Mouse (Mus musculus) ES-E14 (cell line): ENCODE measurements around the gene Elane. TPM values are rescaled to one million over a fixed set of nuclear protein-coding genes. Genes with fewer than 3 reads are reported as not detected.

Experiments used
- DNase-seq: peaks from one replicate; pipeline ENCODE4 v3.0.0-alpha.2; 2013; ENCODE audit warnings: low read depth, low spot score
- H3K27ac ChIP-seq: 2 replicates; pipeline ENCODE4 v1.5.1; 2012; ENCODE audit warnings: low read depth, mild to moderate bottlenecking, low read length, moderate library complexity, mixed read lengths; ENCODE audit not compliant: poor library complexity, insufficient read depth, severe bottlenecking
- H3K36me3 ChIP-seq: 2 replicates; pipeline ENCODE4 v1.6.1; 2012; ENCODE audit warnings: mild to moderate bottlenecking, low read length, moderate library complexity, mixed read lengths; ENCODE audit not compliant: control insufficient read depth, poor library complexity, insufficient read depth, severe bottlenecking
- H3K4me1 ChIP-seq, 2 experiments: fragments of 150-350 bp in 1 of 2; sonication (generic) in 1 of 2; 2 replicates each; pipeline ENCODE4 v1.6.1; 2012; ENCODE audit warnings: low read length in 2 of 2, mild to moderate bottlenecking in 1 of 2, mixed read lengths in 1 of 2; ENCODE audit not compliant: control insufficient read depth in 2 of 2, insufficient read depth in 2 of 2, poor library complexity in 1 of 2
- H3K4me3 ChIP-seq, 2 experiments: fragments of 150-350 bp in 1 of 2; sonication (generic) in 1 of 2; 2 replicates each; pipeline ENCODE4 v1.5.1; 2012; ENCODE audit warnings: low read length in 2 of 2, low read depth in 1 of 2, mild to moderate bottlenecking in 1 of 2, mixed read lengths in 1 of 2; ENCODE audit not compliant: insufficient read depth in 1 of 2, poor library complexity in 1 of 2, severe bottlenecking in 1 of 2
- H3K9ac ChIP-seq: 2 replicates; pipeline ENCODE4 v1.6.1; 2012; ENCODE audit warnings: low read depth, mild to moderate bottlenecking, low read length, mixed read lengths; ENCODE audit not compliant: poor library complexity, insufficient read depth, severe bottlenecking
- H3K9me3 ChIP-seq: fragments of 150-350 bp; sonication (generic); 2 replicates; pipeline ENCODE4 v1.6.1; 2012; ENCODE audit warnings: low read depth, mild to moderate bottlenecking, low read length; ENCODE audit not compliant: control insufficient read depth, insufficient read depth
- CHD2 ChIP-seq: IDR thresholded peaks from 2 replicates; pipeline ENCODE4 v1.6.1; 2014; ENCODE audit warnings: mild to moderate bottlenecking, low read depth, low read length, inconsistent platforms
- HCFC1 ChIP-seq: IDR thresholded peaks from 2 replicates; pipeline ENCODE4 v1.6.1; 2012; ENCODE audit warnings: low read length, inconsistent platforms, borderline replicate concordance; ENCODE audit not compliant: insufficient read depth
- MAFK ChIP-seq: IDR thresholded peaks from 2 replicates; pipeline ENCODE4 v1.6.1; 2014; ENCODE audit warnings: mild to moderate bottlenecking, low read depth, low read length, inconsistent platforms; ENCODE audit not compliant: insufficient read depth
- ZC3H11A ChIP-seq: IDR thresholded peaks from 2 replicates; pipeline ENCODE4 v1.6.1; 2012; ENCODE audit warnings: low read depth, mild to moderate bottlenecking, inconsistent platforms, low read length, borderline replicate concordance
- ZNF384 ChIP-seq: IDR thresholded peaks from 2 replicates; pipeline ENCODE4 v1.6.1; 2012; ENCODE audit warnings: low read depth, low read length, inconsistent platforms
- in situ Hi-C, 2 experiments: fragments of 600-800 bp; cut with MboI; formaldehyde crosslinking; loops; one replicate each; pipeline ENCODE4 v1.15.1; 2025; ENCODE audit warnings: low sequenced_read_pairs in 2 of 2, inconsistent platforms in 1 of 2; ENCODE audit not compliant: unreplicated experiment in 2 of 2
- total RNA-seq: library from RNA; depleted of rRNA; stranded (reverse); fragments of 300-350 nt; gene quantifications from 2 replicates; pipeline ENCODE4 v1.2.3, GENCODE M21; 2012

Elane gene
- total RNA-seq, 1 experiment: not detected

- H3K9me3 ChIP-seq: no peaks in the 10 kb centered on the region
- in situ Hi-C loops: no loop called here
- TF ChIP-seq CHD2 (no peak), ZNF384 (no peak), HCFC1 (no peak), MAFK (no peak), ZC3H11A (no peak)
- no peak for DNase-seq
- H3K27ac ChIP-seq: no peak overlapping the region
- peaks cover 4% of the 10 kb centered on the region; the same call in 1 of the 2 replicates for H3K36me3 ChIP-seq
- no peak overlapping the region for H3K4me3 ChIP-seq
- H3K9ac ChIP-seq: no peak overlapping the region
- peaks cover 1 to 14% of the 10 kb centered on the region in 2 experiments; a peak in 1 of 4 replicates for H3K4me1 ChIP-seq
Measured at GRCm38 (mm10) chr10:79896814-79897213, 10.8 kb downstream of the Elane start.

- in situ Hi-C loops: no loop called here
- H3K4me3 ChIP-seq: no peak overlapping the region
- peaks cover 4% of the 10 kb centered on the region; the same call in 1 of the 2 replicates for H3K36me3 ChIP-seq
- no peak for DNase-seq
- peaks cover 1 to 16% of the 10 kb centered on the region in 2 experiments; a peak in 1 of 4 replicates for H3K4me1 ChIP-seq
- no peaks in the 10 kb centered on the region for H3K9me3 ChIP-seq
- TF ChIP-seq ZNF384 (no peak), CHD2 (no peak), ZC3H11A (no peak)
- no peak overlapping the region for H3K9ac ChIP-seq
- H3K27ac ChIP-seq: no peak overlapping the region
Measured at GRCm38 (mm10) chr10:79897316-79898245, 11.5 kb downstream of the Elane start.

- peaks cover 5% of the 10 kb centered on the region; the same call in 1 of the 2 replicates for H3K36me3 ChIP-seq
- TF ChIP-seq ZC3H11A: no peak
- no peak for TF ChIP-seq CHD2
- TF ChIP-seq MAFK: no peak
- no peak for TF ChIP-seq ZNF384
- no peak for TF ChIP-seq HCFC1
- peaks cover 1 to 20% of the 10 kb centered on the region in 2 experiments; a peak in 1 of 4 replicates for H3K4me1 ChIP-seq
- no peak for DNase-seq
- no peak overlapping the region for H3K27ac ChIP-seq
- H3K9ac ChIP-seq: no peak overlapping the region
- no peaks in the 10 kb centered on the region for H3K9me3 ChIP-seq
- in situ Hi-C loops: no loop called here
- no peak overlapping the region for H3K4me3 ChIP-seq
Measured at GRCm38 (mm10) chr10:79900951-79901410, 14.9 kb downstream of the Elane start.

GRCm38 (mm10) chr10:79906712-79907111, 20.7 kb downstream of the Elane start:
- no peak for DNase-seq
- Histone ChIP-seq H3K4me3 (no peak overlapping the region), H3K4me1 (peaks cover 0 to 10% of the 10 kb centered on the region in 2 experiments; a peak in 1 of 4 replicates), H3K9ac (no peak overlapping the region), H3K27ac (no peak overlapping the region), H3K36me3 (peaks cover 5% of the 10 kb centered on the region; the same call in 1 of the 2 replicates), H3K9me3 (no peaks in the 10 kb centered on the region)
- in situ Hi-C loops: no loop called here
- TF ChIP-seq ZC3H11A: no peak
- no peak for TF ChIP-seq HCFC1
- TF ChIP-seq CHD2: no peak
- no peak for TF ChIP-seq ZNF384
- no peak for TF ChIP-seq MAFK
